Mouse (Mus musculus) heart, embryonic 16.5 days (tissue): ENCODE data around the gene Fastkd1. TPM values are rescaled to one million over a fixed set of nuclear protein-coding genes. Genes with fewer than 3 reads are reported as not detected.
"Not testable (repeated sequence)": the region's sequence is repeated elsewhere in the genome, so short reads cannot be mapped to it uniquely, and the experiment has no call there.

Experiments
- ATAC-seq: fragments of 200-750 bp; cut with Nextera tagmentation; replicated peaks from 2 replicates; pipeline ENCODE4 v1.8.0; 2017; ENCODE audit warnings: moderate number of reproducible peaks; ENCODE audit not compliant: insufficient read depth, low FRiP score; ENCODE audit errors: extremely low read depth
- H3K27ac ChIP-seq: fragments of 300-500 bp; sonication (generic); 2 replicates; pipeline ENCODE4 v1.5.1; 2014; ENCODE audit warnings: mild to moderate bottlenecking, low read length, control low read depth, moderate library complexity
- H3K27me3 ChIP-seq: fragments of 300-500 bp; sonication (generic); 2 replicates; pipeline ENCODE4 v1.6.1; 2014; ENCODE audit warnings: low read length, mixed read lengths; ENCODE audit not compliant: control insufficient read depth, insufficient read depth
- H3K36me3 ChIP-seq: fragments of 300-500 bp; sonication (generic); 2 replicates; pipeline ENCODE4 v1.6.1; 2014; ENCODE audit not compliant: control insufficient read depth, insufficient read depth
- H3K4me1 ChIP-seq: fragments of 300-500 bp; sonication (generic); 2 replicates; pipeline ENCODE4 v1.6.1; 2014; ENCODE audit warnings: low read length, mixed read lengths; ENCODE audit not compliant: control insufficient read depth, insufficient read depth
- H3K4me2 ChIP-seq: fragments of 300-500 bp; sonication (generic); 2 replicates; pipeline ENCODE4 v1.6.1; 2014; ENCODE audit warnings: low read depth, mild to moderate bottlenecking, control low read depth, low read length
- H3K4me3 ChIP-seq: fragments of 300-500 bp; sonication (generic); 2 replicates; pipeline ENCODE4 v1.5.1; 2014; ENCODE audit warnings: mild to moderate bottlenecking, control low read depth, low read length
- H3K9ac ChIP-seq: fragments of 300-500 bp; sonication (generic); 2 replicates; pipeline ENCODE4 v1.6.1; 2014; ENCODE audit warnings: low read length, control low read depth
- H3K9me3 ChIP-seq: fragments of 300-500 bp; sonication (generic); replicated peaks from 2 replicates; pipeline ENCODE4 v1.6.1; 2016; ENCODE audit warnings: low read length; ENCODE audit not compliant: control insufficient read depth
- whole genome bisulfite sequencing: fragments of 180-500 bp; shearing (Covaris S2); extraction: QIAGEN DNeasy Blood & Tissue Kit; methylation state at CpG from one replicate; pipeline ENCODE4 v1.1.7; 2014; 5-methylcytosine and 5-hydroxymethylcytosine counted together
- polyA plus RNA-seq: library from polyadenylated mRNA; unstranded; fragments of >200 nt; fragmentation: Nextera tagmentation; extraction: Ambion mirVana; gene quantifications from 2 replicates; pipeline ENCODE4 v1.2.1, GENCODE M21; 2015

The Fastkd1 gene
- polyA plus RNA-seq, 1 experiment from 2014 or later = 21.2 TPM

GRCm38 (mm10) chr2:69681931-69682330, 31.4 kb downstream of the Fastkd1 start:
- peaks cover 16% of the 10 kb centered on the region for H3K36me3 ChIP-seq
- WGBS = 85% methylated on average over 4 of the region's 4 CpGs

GRCm38 (mm10) chr2:69679990-69680389, 33.3 kb downstream of the Fastkd1 start:
- Histone ChIP-seq H3K4me2 (no peak overlapping the region), H3K4me1 (no peaks in the 10 kb centered on the region), H3K27ac (no peak overlapping the region), H3K4me3 (no peak overlapping the region), H3K27me3 (no peaks in the 10 kb centered on the region), H3K36me3 (peaks cover 14% of the 10 kb centered on the region), H3K9me3 (no peaks in the 10 kb centered on the region), H3K9ac (no peak overlapping the region)
- 54% methylated on average over 6 of the region's 6 CpGs for WGBS
- no peak for ATAC-seq

More at GRCm38 (mm10) chr2:69681931-69682330, 31.4 kb downstream of the Fastkd1 start:
- no peak for ATAC-seq
- no peaks in the 10 kb centered on the region for H3K27me3 ChIP-seq
- H3K9ac ChIP-seq = no peak overlapping the region
- no peak overlapping the region for H3K4me3 ChIP-seq
- no peaks in the 10 kb centered on the region for H3K9me3 ChIP-seq
- no peak overlapping the region for H3K27ac ChIP-seq
- H3K4me2 ChIP-seq = no peak overlapping the region
- no peaks in the 10 kb centered on the region for H3K4me1 ChIP-seq

- H3K4me2 ChIP-seq, H3K9ac ChIP-seq, H3K4me1 ChIP-seq, H3K27ac ChIP-seq, H3K4me3 ChIP-seq, H3K9me3 ChIP-seq, ATAC-seq, H3K27me3 ChIP-seq: not testable (repeated sequence)
- H3K36me3 ChIP-seq = peaks cover 10% of the 10 kb centered on the region
- 85% methylated on average over 2 of the region's 2 CpGs for WGBS
These were observed 36.1 kb downstream of the Fastkd1 start for GRCm38 (mm10) chr2:69677215-69677614.

- Histone ChIP-seq H3K4me2 (no peak overlapping the region), H3K27me3 (no peaks in the 10 kb centered on the region), H3K27ac (no peak overlapping the region), H3K36me3 (peaks cover 10% of the 10 kb centered on the region), H3K4me3 (no peak overlapping the region), H3K9me3 (no peaks in the 10 kb centered on the region), H3K4me1 (peaks cover 5% of the 10 kb centered on the region), H3K9ac (no peak overlapping the region)
- WGBS = 52% methylated on average over 2 of the region's 2 CpGs
- no peak for ATAC-seq
These were observed 36.6 kb downstream of the Fastkd1 start for GRCm38 (mm10) chr2:69676713-69677112.

DNA sequence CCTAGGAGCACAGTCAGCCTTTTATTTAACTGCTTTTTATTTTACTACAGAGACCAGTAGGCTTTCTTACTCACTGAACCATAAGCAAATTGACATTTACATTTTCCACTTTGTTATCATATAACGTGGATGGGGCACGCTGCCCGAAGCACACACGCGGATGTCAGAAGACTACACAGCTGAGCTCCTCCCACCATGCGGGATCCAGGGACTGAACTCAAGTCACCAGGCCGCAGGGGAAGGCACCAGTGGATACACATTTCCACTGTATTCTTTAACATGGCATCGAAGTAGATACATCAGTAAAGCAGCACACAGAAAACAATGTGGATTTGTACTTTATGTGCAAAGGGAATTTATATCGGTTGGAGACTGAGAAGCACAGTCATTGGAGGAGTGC, 38.0 kb downstream of the Fastkd1 start:
- Histone ChIP-seq H3K4me3 (no peak overlapping the region), H3K4me2 (no peak overlapping the region), H3K36me3 (peaks cover 8% of the 10 kb centered on the region), H3K9me3 (no peaks in the 10 kb centered on the region), H3K9ac (no peak overlapping the region), H3K4me1 (peaks cover 5% of the 10 kb centered on the region), H3K27me3 (no peaks in the 10 kb centered on the region), H3K27ac (no peak overlapping the region)
- 86% methylated on average over 9 of the region's 9 CpGs for WGBS
- ATAC-seq = no peak

DNA sequence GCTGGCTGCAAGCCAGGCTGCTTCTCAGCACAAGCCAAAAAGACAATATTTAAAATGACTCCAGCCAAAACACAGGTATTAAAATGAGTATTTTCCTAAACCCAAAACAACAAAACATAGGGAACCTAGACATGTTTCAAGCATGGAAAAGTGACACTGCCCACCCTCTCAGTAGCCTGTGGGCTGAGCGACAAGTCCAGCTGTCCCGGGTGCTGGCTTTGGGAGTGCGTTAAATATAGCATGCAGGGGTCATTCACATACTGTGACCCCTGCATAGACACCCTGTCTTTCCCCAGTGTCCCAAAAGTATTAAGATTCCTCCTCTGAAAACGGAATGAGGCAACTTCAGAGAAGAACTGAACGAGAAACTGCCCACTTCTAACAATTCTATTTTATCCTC, 39.6 kb downstream of the Fastkd1 start:
- peaks cover 8% of the 10 kb centered on the region for H3K4me1 ChIP-seq
- no peak for ATAC-seq
- no peaks in the 10 kb centered on the region for H3K36me3 ChIP-seq
- peak overlapping the region; percentile 38; the same call in 1 of the 2 replicates for H3K27ac ChIP-seq
- WGBS = 41% methylated on average over 5 of the region's 5 CpGs
- no peaks in the 10 kb centered on the region for H3K27me3 ChIP-seq
- peak overlapping the region; percentile 28; the same call in 1 of the 2 replicates for H3K9ac ChIP-seq
- H3K9me3 ChIP-seq = no peaks in the 10 kb centered on the region
- H3K4me2 ChIP-seq = peak overlapping the region; percentile 59
- peak overlapping the region; percentile 49 for H3K4me3 ChIP-seq

GRCm38 (mm10) chr2:69669853-69670252, 43.5 kb downstream of the Fastkd1 start, which contains the start of gene Klhl41:
TSS of gene Klhl41 (plus strand) at chr2:69670120.
- no peak for ATAC-seq
- Histone ChIP-seq H3K27ac (peak within 1 kb of the TSS; percentile 88), H3K9me3 (no peaks in the 10 kb centered on the region), H3K36me3 (no peaks in the 10 kb centered on the region), H3K27me3 (no peaks in the 10 kb centered on the region), H3K4me3 (peak within 1 kb of the TSS; percentile 49), H3K9ac (peak within 1 kb of the TSS; percentile 46), H3K4me1 (peaks cover 9% of the 10 kb centered on the region), H3K4me2 (peak within 1 kb of the TSS; percentile 59)
- 52% methylated on average over 9 of the region's 9 CpGs for WGBS

DNA sequence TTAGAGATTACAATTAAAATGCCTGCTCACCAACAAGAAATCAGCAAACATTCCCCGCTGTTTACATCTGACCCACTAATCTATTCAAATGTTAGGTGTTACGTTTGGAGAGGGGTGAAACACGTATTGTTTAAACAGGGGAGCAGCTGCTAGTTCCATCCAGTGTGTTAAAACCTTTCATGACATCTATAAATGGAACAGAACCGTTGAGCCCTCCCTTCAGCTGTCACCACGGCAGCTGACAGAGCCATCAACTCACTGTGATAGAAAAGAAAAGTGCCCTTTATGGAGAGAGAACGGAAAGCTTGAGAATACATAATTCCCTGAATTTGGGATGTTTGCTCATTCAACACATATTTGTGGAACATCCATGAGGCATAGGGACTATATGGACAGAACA, 44.9 kb downstream of the Fastkd1 start:
- ATAC-seq = peak; percentile 68; the same call in 1 of the 2 replicates
- H3K27me3 ChIP-seq = no peaks in the 10 kb centered on the region
- 41% methylated on average over 6 of the region's 6 CpGs for WGBS
- H3K27ac ChIP-seq = peak overlapping the region; percentile 68
- peaks cover 5% of the 10 kb centered on the region for H3K4me1 ChIP-seq
- no peaks in the 10 kb centered on the region for H3K36me3 ChIP-seq
- H3K9ac ChIP-seq = no peak overlapping the region
- H3K9me3 ChIP-seq = no peaks in the 10 kb centered on the region
- H3K4me2 ChIP-seq = peak overlapping the region; percentile 13
- H3K4me3 ChIP-seq = no peak overlapping the region

- Histone ChIP-seq H3K4me2 (no peak overlapping the region), H3K36me3 (no peaks in the 10 kb centered on the region), H3K27ac (no peak overlapping the region), H3K9ac (no peak overlapping the region), H3K27me3 (no peaks in the 10 kb centered on the region), H3K9me3 (no peaks in the 10 kb centered on the region), H3K4me3 (no peak overlapping the region), H3K4me1 (peaks cover 4% of the 10 kb centered on the region; the same call in 1 of the 2 replicates)
- whole genome bisulfite sequencing = 93% methylated on average over 4 of the region's 4 CpGs
- no peak for ATAC-seq
These were observed 45.7 kb downstream of the Fastkd1 start for GRCm38 (mm10) chr2:69667656-69668055.
